Mouse (Mus musculus): ENCODE results near the gene Tspyl3. TPM values are rescaled to one million over a fixed set of nuclear protein-coding genes. Genes with fewer than 3 reads are reported as not detected.

Tspyl3 gene
- polyA plus RNA-seq, 1 experiment from 2014 or later, result 3.5 TPM

GRCm38 (mm10) chr2:153191242-153191641 is 34.0 kb downstream of the Tspyl3 start:
- H3K9ac ChIP-seq (ENCODE audit: low read depth, low read length), result no peak overlapping the region
- H3K36me3 ChIP-seq (ENCODE audit: control insufficient read depth, insufficient read depth), result peaks cover 85% of the 10 kb centered on the region
- no peak overlapping the region for H3K4me2 ChIP-seq (replicated peaks; ENCODE audit: low read depth)
- no peak for ATAC-seq
- H3K27me3 ChIP-seq (replicated peaks; ENCODE audit: control insufficient read depth, insufficient read depth, low read length), result no peaks in the 10 kb centered on the region
- TF ChIP-seq CTCF (IDR thresholded peaks at IDR 0.05; ENCODE audit: low read depth), result no peak
- no peaks in the 10 kb centered on the region for H3K4me1 ChIP-seq (replicated peaks; ENCODE audit: control insufficient read depth, insufficient read depth, low read length)
- H3K9me3 ChIP-seq (ENCODE audit: control insufficient read depth), result no peaks in the 10 kb centered on the region
- 84% methylated on average over 2 of the region's 2 CpGs for WGBS
- H3K4me3 ChIP-seq (ENCODE audit: low read depth, low read length), result no peak overlapping the region
- no peak overlapping the region for H3K27ac ChIP-seq (ENCODE audit: low read depth, low read length)

DNA sequence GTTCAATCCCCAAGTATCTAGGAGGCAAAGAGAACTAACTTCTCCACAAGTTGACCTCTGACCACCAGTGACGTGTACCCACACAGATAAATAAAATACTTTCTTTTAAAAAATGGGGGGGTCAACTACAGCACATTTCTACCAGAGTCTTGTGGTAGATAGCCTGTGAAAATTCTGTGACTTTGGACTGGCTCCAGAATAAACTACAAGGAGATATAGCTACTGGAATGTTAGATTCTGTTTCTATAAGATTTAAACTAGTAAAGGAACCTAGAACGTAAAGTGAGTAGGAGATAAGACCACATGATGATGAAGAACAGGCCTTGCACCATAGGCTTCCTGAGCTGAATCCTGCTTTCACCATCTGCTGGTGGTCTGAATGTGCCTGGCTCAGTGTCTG is 37.4 kb downstream of the Tspyl3 start:
- WGBS, result 69% methylated on average over 2 of the region's 2 CpGs
- H3K27me3 ChIP-seq (replicated peaks; ENCODE audit: control insufficient read depth, insufficient read depth, low read length), result no peaks in the 10 kb centered on the region
- ATAC-seq, result no peak
- H3K9me3 ChIP-seq (ENCODE audit: control insufficient read depth), result no peaks in the 10 kb centered on the region
- H3K4me3 ChIP-seq (ENCODE audit: low read depth, low read length), result no peak overlapping the region
- H3K36me3 ChIP-seq (ENCODE audit: control insufficient read depth, insufficient read depth), result peaks cover 98% of the 10 kb centered on the region
- H3K9ac ChIP-seq (ENCODE audit: low read depth, low read length), result no peak overlapping the region
- no peak overlapping the region for H3K4me2 ChIP-seq (replicated peaks; ENCODE audit: low read depth)
- H3K4me1 ChIP-seq (replicated peaks; ENCODE audit: control insufficient read depth, insufficient read depth, low read length), result no peaks in the 10 kb centered on the region
- no peak overlapping the region for H3K27ac ChIP-seq (ENCODE audit: low read depth, low read length)
- no peak for TF ChIP-seq CTCF (IDR thresholded peaks at IDR 0.05; ENCODE audit: low read depth)

DNA sequence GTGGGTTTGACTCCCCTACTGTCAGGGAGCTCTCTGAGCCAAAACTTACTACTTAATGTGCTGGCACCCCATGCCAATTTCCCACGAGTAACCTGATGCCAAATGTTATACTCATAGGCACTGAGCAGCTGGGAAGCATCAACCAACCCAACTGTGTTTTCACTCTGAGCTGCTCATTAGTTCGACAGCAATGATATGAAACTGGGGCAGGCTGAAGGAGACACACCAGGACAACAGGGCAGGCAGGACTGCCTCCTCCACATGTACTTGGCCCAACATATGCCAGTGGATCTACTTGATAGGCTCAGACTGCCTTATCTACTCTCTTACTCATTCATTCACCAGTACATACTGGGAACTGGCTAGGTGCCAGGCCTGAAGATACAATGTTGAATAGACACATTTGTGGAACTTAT is 39.1 kb downstream of the Tspyl3 start:
- Histone ChIP-seq H3K27me3 (replicated peaks; ENCODE audit: control insufficient read depth, insufficient read depth, low read length) (no peaks in the 10 kb centered on the region), H3K9ac (ENCODE audit: low read depth, low read length) (no peak overlapping the region), H3K27ac (ENCODE audit: low read depth, low read length) (no peak overlapping the region), H3K4me1 (replicated peaks; ENCODE audit: control insufficient read depth, insufficient read depth, low read length) (no peaks in the 10 kb centered on the region), H3K36me3 (ENCODE audit: control insufficient read depth, insufficient read depth) (peaks cover 88% of the 10 kb centered on the region), H3K4me3 (ENCODE audit: low read depth, low read length) (no peak overlapping the region), H3K4me2 (replicated peaks; ENCODE audit: low read depth) (no peak overlapping the region), H3K9me3 (ENCODE audit: control insufficient read depth) (no peaks in the 10 kb centered on the region)
- WGBS, result 63% methylated on average over 2 of the region's 2 CpGs
- peak; percentile 53; the same call in 1 of the 2 replicates for ATAC-seq
- TF ChIP-seq CTCF (IDR thresholded peaks at IDR 0.05; ENCODE audit: low read depth), result no peak

- no peak for TF ChIP-seq CTCF (IDR thresholded peaks at IDR 0.05; ENCODE audit: low read depth)
- Histone ChIP-seq H3K9me3 (ENCODE audit: control insufficient read depth) (no peaks in the 10 kb centered on the region), H3K4me3 (ENCODE audit: low read depth, low read length) (no peak overlapping the region), H3K9ac (ENCODE audit: low read depth, low read length) (no peak overlapping the region), H3K4me2 (replicated peaks; ENCODE audit: low read depth) (no peak overlapping the region), H3K4me1 (replicated peaks; ENCODE audit: control insufficient read depth, insufficient read depth, low read length) (no peaks in the 10 kb centered on the region), H3K27ac (ENCODE audit: low read depth, low read length) (no peak overlapping the region), H3K27me3 (replicated peaks; ENCODE audit: control insufficient read depth, insufficient read depth, low read length) (no peaks in the 10 kb centered on the region), H3K36me3 (ENCODE audit: control insufficient read depth, insufficient read depth) (peaks cover 35% of the 10 kb centered on the region)
- ATAC-seq, result no peak
- WGBS, result 83% methylated on average over 3 of the region's 3 CpGs
Observed at GRCm38 (mm10) chr2:153179961-153180360, 45.3 kb downstream of the Tspyl3 start.

DNA sequence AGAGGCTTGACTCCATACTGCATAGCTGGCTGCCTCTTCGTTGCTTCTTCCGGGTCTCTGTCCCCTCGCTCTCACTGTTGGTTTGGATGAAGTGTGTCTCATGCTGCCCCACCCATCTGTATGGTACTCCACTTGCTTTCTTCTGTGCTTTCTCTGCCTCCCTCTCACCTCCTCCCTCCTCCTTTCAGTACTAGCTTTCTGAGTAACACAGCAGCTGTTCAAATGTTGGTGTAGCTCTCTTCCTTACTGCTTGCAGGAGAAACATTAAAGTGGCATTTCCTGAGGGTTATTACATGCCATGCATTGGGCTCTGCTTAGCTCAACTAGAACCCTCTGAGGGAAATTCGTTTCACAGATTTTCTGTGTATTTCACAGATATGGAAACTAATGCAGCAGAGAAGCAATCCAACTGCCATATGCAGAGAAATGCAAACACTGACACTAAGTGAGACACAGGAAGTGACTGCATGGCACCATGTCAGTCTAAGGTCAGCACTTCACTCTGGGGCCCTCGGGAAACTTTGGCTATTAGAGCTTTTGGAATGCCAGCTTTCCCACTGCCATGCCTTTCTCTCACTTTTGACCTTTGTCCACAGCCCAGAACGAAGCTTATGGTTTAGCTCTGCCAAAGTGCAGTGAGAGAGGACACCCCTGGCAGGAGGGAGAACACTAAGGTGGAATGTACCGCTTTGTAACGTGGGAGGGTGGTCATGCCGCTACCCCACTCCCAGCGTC is 45.9 kb downstream of the Tspyl3 start:
- WGBS, result 71% methylated on average over 10 of the region's 10 CpGs
- H3K27ac ChIP-seq (ENCODE audit: low read depth, low read length), result no peak overlapping the region
- H3K27me3 ChIP-seq (replicated peaks; ENCODE audit: control insufficient read depth, insufficient read depth, low read length), result no peaks in the 10 kb centered on the region
- H3K36me3 ChIP-seq (ENCODE audit: control insufficient read depth, insufficient read depth), result peaks cover 28% of the 10 kb centered on the region
- ATAC-seq, result peak; percentile 35; the same call in 1 of the 2 replicates
- no peak overlapping the region for H3K4me3 ChIP-seq (ENCODE audit: low read depth, low read length)
- H3K4me2 ChIP-seq (replicated peaks; ENCODE audit: low read depth), result no peak overlapping the region
- no peak overlapping the region for H3K9ac ChIP-seq (ENCODE audit: low read depth, low read length)
- TF ChIP-seq CTCF (IDR thresholded peaks at IDR 0.05; ENCODE audit: low read depth), result no peak
- no peaks in the 10 kb centered on the region for H3K4me1 ChIP-seq (replicated peaks; ENCODE audit: control insufficient read depth, insufficient read depth, low read length)
- no peaks in the 10 kb centered on the region for H3K9me3 ChIP-seq (ENCODE audit: control insufficient read depth)

GRCm38 (mm10) chr2:153177188-153177587 is 48.1 kb downstream of the Tspyl3 start:
- Histone ChIP-seq H3K4me3 (ENCODE audit: low read depth, low read length) (no peak overlapping the region), H3K4me2 (replicated peaks; ENCODE audit: low read depth) (no peak overlapping the region), H3K36me3 (ENCODE audit: control insufficient read depth, insufficient read depth) (peaks cover 12% of the 10 kb centered on the region), H3K9ac (ENCODE audit: low read depth, low read length) (no peak overlapping the region), H3K27me3 (replicated peaks; ENCODE audit: control insufficient read depth, insufficient read depth, low read length) (no peaks in the 10 kb centered on the region), H3K27ac (ENCODE audit: low read depth, low read length) (no peak overlapping the region), H3K9me3 (ENCODE audit: control insufficient read depth) (no peaks in the 10 kb centered on the region), H3K4me1 (replicated peaks; ENCODE audit: control insufficient read depth, insufficient read depth, low read length) (no peaks in the 10 kb centered on the region)
- no peak for TF ChIP-seq CTCF (IDR thresholded peaks at IDR 0.05; ENCODE audit: low read depth)
- WGBS, result 60% methylated on average over 3 of the region's 3 CpGs
- no peak for ATAC-seq
